Mouse (Mus musculus) lung, postnatal 0 days (tissue): ENCODE measurements at regions not wholly inside any gene's neighbourhood (a gene's known extent, or its start where the extent isn't known, plus 50 kb on each side); places are given as distances from the start of the nearest gene placed in this dataset.

ENCODE experiments used
- CTCF ChIP-seq: IDR thresholded peaks from 2 replicates; pipeline ENCODE4 v1.5.1; 2016; ENCODE audit warnings: antibody characterized with exemption, mild to moderate bottlenecking
- EP300 ChIP-seq: IDR thresholded peaks from 2 replicates; pipeline ENCODE4 v1.6.1; 2016; ENCODE audit warnings: antibody characterized with exemption, mild to moderate bottlenecking, control low read depth

GRCm38 (mm10) chr1:137452749-137453148 lies 492.5 kb upstream of the Nr5a2 start:
- no peak for TF ChIP-seq CTCF
- TF ChIP-seq EP300 = no peak
